Mouse (Mus musculus): ENCODE measurements around the gene Asb4.
A peak's percentile ranks its signal among the peaks of the same experiment; 100 is the strongest.

The Asb4 gene

GRCm38 (mm10) chr6:5394971-5395370, 11.8 kb downstream of the Asb4 start:
- no peak for DNase-seq (ENCODE audit: low spot score)

GRCm38 (mm10) chr6:5396797-5397196, 13.6 kb downstream of the Asb4 start:
- DNase-seq (ENCODE audit: low spot score) = no peak

DNA sequence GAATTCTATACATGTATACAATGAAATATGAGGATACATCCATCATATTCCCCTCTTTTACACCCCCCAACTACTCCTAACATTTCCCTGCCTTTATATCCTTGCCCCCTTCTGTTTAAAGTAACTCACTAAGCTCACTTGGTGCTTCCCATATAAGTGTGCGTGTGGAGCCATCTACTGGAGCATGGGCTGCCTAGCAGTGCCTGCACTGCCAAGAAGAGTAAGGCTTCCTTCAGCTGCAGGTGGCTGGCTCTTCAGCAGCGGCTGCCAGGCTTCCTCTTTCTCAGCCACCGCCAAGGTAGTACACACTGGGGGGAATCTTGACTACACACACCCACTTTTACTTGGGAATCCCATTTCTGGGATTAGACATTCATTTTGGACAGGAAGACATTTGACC, 18.2 kb downstream of the Asb4 start:
- DNase-seq (ENCODE audit: low spot score) = no peak

DNA sequence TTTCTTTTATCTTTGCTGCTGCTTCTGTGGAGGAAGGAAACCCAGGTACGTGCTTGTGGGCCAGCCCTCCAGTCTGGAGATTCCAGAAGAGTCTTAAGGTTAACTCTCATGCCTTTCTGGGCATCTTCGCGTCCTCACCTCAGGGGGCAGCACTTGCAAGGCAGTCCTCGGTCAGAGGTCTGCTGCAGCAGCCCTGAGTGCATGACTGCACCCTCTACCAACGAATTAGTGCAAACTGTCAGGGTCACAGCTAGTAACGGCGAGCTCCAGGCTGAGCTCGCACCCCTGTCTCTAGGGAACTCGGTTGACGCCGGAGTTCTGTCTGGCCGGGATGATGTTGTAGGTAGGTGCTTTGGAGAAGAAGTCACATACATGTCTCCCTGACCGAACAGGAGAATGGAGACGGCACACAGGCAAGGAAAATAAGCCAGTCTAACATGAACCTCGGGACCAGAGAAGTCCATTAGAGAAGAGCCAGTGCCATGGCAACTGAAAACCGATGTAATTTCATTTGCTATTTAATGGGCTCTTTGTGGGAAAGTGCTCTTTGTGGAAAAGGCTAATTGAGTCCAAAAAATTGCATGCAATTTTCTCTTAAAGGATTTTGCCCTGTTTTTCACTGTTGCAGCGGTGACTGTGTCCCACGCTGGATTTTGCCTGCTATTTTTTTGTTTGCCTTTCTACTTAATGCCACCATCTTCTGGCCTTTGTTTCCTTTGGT, 20.1 kb downstream of the Asb4 start:
- DNase-seq (ENCODE audit: low spot score) = no peak

DNA sequence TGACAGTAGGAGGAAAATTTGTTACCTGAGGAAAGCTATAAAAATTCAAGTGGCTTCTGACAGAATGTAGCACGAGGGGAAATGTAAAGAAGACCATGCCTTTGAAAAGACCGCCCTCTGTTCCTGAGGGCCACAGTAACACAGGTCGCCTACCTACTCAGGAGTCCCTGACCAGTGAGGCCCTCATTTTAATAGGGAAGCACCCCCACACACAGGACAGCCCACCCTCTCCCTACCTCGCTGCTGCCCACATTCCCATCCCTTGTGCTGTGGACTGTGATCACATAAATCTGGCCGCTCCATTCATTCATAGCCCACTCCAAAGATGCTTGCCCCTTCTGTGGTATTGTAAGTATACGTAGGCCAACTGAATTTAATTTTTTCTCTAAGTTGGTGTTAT, 20.8 kb downstream of the Asb4 start:
- no peak for DNase-seq (ENCODE audit: low spot score)

- no peak for DNase-seq (ENCODE audit: low spot score)
These were observed 25.4 kb downstream of the Asb4 start for GRCm38 (mm10) chr6:5408451-5409177.

DNA sequence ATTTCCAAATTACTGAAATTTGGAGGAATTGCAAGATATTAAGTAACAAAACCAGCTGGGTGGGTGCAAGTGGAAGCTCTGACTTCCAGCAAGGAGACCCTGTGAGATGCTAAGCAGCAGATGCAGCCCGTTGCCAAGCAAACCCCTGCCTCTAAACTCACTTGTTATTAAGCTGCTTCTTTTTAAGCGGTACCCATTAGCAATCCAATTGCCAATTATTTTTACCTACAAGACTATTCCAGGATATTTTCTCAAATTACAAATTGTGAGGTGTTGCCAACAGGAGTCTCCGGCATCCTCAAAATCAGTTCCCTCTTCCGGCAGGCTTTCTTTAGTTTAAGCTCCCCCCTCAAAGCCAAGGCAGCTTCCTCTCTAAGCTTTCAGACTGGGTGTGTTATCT, 26.5 kb downstream of the Asb4 start:
- no peak for DNase-seq (ENCODE audit: low spot score)

DNA sequence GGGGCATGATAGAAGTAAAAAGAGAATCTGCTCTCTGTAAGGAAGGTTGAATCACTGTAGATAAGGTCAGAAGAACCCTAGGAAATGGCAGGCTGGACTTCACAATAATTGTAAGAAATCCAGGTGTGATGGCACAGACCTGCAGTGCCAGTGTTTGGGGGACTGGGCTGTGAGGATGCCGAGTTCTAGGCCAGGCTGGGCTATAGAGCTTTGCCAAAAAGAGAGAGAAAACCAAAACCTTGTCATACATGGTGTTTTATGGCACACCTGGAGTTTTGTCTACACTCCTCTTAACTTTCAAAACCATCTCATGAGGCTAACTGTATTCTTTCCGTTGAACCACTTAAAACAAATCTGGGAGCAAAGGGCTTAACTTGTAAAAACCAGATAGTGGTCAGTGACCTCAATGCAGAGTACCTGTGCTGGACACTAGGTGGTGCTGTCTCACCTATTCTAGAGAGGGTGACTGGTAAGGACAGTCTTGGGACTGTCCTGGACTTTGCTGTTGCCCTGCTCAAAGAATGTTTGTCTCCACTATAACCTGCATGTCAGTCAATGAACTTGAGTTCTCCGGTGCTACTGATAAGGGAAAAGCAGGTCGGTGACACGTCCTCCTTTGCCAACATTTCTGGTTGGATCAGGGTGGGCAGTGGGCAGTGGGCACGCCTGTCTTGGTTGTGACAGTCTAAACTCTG, 27.7 kb downstream of the Asb4 start:
- peak; percentile 78 for DNase-seq (ENCODE audit: low spot score)

GRCm38 (mm10) chr6:5413282-5413681, 30.1 kb downstream of the Asb4 start:
- DNase-seq (ENCODE audit: low spot score) = peak; percentile 18

DNA sequence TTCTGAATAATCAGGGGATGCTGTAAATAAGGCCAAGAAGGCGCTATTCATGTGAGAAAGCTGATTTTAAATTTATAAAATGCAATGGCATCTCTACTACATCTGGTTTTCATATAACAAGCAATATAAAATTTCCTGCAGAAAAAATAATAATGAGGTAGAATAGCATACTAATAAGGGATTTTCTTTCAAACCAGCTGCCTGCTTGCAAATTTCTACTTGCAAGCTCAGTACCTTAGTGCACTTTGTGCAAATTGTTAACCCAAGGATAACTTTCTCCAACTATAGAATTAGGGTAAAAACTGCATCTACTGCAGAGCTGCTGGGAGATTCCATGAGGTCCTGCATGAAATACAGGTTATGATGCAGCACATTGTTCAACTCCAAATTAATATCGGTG, 38.3 kb downstream of the Asb4 start:
- DNase-seq (ENCODE audit: low spot score) = no peak

DNA sequence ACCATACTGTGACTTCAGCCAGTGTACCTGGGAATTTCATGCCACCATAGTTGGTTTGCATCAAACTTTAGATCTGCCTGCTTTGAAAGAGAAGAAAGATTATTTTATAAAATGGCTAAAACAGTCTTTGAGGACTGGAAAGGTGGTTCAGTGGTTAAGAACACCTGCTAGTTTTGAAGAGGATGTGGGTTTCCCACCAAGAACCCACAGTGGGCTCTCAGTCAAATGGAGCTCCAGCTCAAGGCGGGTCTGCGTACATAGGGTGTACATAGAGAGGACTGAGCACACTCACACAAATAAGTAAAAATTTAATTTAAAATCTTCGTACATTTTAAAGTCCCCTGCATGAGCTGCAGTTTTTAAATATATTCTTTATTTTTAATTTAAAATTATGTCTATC, 39.2 kb downstream of the Asb4 start:
- DNase-seq (ENCODE audit: low spot score) = no peak

DNA sequence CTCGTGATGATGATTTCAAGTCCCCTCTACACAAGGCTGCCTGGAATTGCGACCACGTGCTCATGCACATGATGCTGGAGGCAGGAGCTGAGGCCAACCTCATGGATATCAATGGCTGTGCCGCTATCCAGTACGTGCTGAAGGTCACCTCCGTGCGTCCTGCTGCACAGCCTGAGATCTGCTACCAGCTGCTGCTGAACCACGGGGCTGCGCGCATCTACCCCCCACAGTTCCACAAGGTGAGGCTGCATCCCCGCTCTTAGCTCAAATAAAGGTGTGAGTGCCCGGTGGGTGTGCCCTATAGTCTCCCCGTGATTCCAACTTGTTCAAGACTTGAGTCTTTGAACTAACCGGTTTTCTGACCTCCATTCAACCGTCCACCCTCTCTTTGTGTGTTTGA, 40.4 kb downstream of the Asb4 start:
- DNase-seq (ENCODE audit: low spot score) = no peak

GRCm38 (mm10) chr6:5427033-5427432, 43.8 kb downstream of the Asb4 start:
- no peak for DNase-seq (ENCODE audit: low spot score)

DNA sequence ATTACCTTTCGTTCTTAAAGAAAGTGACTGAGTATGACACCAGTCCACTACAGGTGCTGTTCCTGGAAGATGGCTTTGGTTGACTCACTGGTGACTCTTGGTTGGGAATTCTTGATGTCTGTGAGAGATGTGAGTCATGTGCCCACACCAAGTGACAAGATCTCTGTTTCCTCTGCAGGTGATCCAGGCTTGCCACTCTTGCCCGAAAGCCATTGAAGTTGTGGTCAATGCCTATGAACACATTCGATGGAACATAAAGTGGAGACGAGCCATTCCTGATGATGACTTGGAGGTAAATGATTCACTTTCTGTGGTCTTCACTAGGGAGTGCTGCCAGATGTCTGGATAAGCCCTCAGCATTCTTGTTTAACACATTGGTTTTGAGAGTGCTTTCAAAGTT, 46.4 kb downstream of the Asb4 start:
- no peak for DNase-seq (ENCODE audit: low spot score)

- DNase-seq (ENCODE audit: low spot score) = no peak
These were observed 46.9 kb downstream of the Asb4 start for GRCm38 (mm10) chr6:5429982-5430550.

DNA sequence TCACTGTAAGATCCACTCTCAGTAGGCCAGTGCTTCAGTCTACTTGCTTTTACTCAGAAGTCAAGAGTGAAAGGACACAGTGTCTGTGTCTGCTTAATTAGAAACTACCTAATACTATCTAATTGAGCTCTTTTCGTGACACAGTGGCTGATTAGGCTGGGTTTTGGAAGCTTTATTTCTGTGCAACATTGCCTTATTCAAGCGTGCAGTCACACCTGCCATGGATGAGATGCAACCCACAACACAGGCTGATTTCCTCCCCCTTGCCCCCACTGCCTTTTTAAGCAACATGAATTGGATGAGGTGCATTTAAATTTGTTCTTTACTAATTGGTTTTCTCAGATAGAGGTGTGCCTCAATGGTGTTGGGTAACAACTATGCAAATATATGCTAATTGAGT, 50.7 kb downstream of the Asb4 start:
- no peak for DNase-seq (ENCODE audit: low spot score)

- DNase-seq (ENCODE audit: low spot score) = no peak
These were observed 54.6 kb downstream of the Asb4 start for GRCm38 (mm10) chr6:5437757-5438156.

DNA sequence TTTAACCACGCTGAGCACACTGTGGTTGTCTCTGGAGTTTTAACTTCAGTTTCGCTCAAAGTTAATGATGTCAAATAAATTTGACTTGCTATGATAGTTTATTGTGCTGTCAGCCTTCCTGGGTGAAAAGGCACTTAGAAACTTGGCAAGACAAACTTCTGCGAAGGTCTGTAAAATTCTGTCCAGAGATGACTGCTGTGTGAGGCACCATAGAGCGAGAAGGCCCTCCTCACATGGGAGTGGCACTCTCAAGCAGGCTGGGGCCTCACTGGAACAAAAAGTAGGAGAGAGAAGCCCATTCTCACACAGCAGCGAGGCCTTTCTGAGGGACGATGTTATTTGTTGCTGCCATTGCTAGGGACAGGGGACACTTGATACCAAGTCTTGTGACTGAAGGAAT, 58.0 kb downstream of the Asb4 start:
- no peak for DNase-seq (ENCODE audit: low spot score)

GRCm38 (mm10) chr6:5442316-5443085, 59.3 kb downstream of the Asb4 start:
- no peak for DNase-seq (ENCODE audit: low spot score)

- DNase-seq (ENCODE audit: low spot score) = peak; percentile 10
These were observed 60.1 kb downstream of the Asb4 start for GRCm38 (mm10) chr6:5443104-5443863.

DNA sequence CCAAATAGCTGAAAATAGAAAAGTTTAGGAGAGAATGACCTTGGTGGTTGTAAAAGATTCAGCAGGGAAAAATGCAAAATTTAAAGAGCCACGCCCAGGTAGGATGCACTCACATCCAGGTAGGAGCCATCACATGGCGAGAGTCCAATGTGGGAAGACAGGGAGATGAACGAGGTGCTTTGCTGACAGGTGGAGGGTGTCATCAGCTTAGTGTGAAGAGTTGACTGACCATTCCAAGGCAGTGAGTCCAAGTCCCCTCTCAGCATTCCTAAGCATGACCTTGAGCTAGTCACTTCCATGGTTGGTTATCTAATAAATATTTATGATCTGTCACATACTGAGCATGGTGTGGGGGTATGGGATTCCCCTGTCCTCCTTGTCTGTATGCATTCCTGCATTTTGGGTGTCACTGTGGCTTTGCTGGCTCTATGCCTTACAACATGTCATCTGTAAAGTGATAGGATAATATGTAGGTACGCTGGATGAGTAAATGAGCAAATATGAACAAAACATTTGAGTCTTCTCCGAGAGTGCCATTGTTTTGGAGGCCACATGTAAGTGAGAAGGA, 61.2 kb downstream of the Asb4 start:
- no peak for DNase-seq (ENCODE audit: low spot score)

Data from urinary bladder, postnatal 25 days (tissue).